Mouse (Mus musculus) stomach, embryonic 14.5 days (tissue): ENCODE measurements around the gene Cadps. TPM values are rescaled to one million over a fixed set of nuclear protein-coding genes. Genes with fewer than 3 reads are reported as not detected.

Experiments
- ATAC-seq: fragments of 200-750 bp; cut with Nextera tagmentation; 2 replicates; pipeline ENCODE4 v1.8.0; 2017; ENCODE audit warnings: low read depth, moderate TSS enrichment; ENCODE audit not compliant: insufficient number of reproducible peaks, insufficient read depth, low FRiP score
- H3K27ac ChIP-seq: fragments of 300-500 bp; sonication (generic); 2 replicates; pipeline ENCODE4 v1.5.1; 2014; ENCODE audit warnings: mild to moderate bottlenecking, low read length, moderate library complexity, mixed read lengths
- H3K27me3 ChIP-seq: fragments of 300-500 bp; sonication (generic); 2 replicates; pipeline ENCODE4 v1.6.1; 2014; ENCODE audit warnings: low read length, control low read depth, mixed read lengths; ENCODE audit not compliant: control insufficient read depth, insufficient read depth
- H3K36me3 ChIP-seq: fragments of 300-500 bp; sonication (generic); 2 replicates; pipeline ENCODE4 v1.6.1; 2014; ENCODE audit warnings: mild to moderate bottlenecking, control low read depth, low read length, moderate library complexity, mixed read lengths; ENCODE audit not compliant: control insufficient read depth, insufficient read depth
- H3K4me1 ChIP-seq: fragments of 300-500 bp; sonication (generic); 2 replicates; pipeline ENCODE4 v1.6.1; 2014; ENCODE audit warnings: low read length, control low read depth, mixed read lengths; ENCODE audit not compliant: control insufficient read depth, insufficient read depth
- H3K4me2 ChIP-seq: fragments of 300-500 bp; sonication (generic); replicated peaks from 2 replicates; pipeline ENCODE4 v1.6.1; 2014; ENCODE audit warnings: low read depth, low read length, control low read depth
- H3K4me3 ChIP-seq: fragments of 300-500 bp; sonication (generic); 2 replicates; pipeline ENCODE4 v1.5.1; 2014; ENCODE audit warnings: low read depth, low read length, control low read depth
- H3K9ac ChIP-seq: fragments of 300-500 bp; sonication (generic); replicated peaks from 2 replicates; pipeline ENCODE4 v1.6.1; 2014; ENCODE audit warnings: low read depth, mild to moderate bottlenecking, control low read depth, low read length, moderate library complexity, mixed read lengths
- H3K9me3 ChIP-seq: fragments of 300-500 bp; sonication (generic); 2 replicates; pipeline ENCODE4 v1.6.1; 2016; ENCODE audit warnings: low read depth, low read length, control low read depth; ENCODE audit not compliant: control insufficient read depth
- WGBS: fragments of 180-500 bp; shearing (Covaris S2); extraction: QIAGEN DNeasy Blood & Tissue Kit; methylation state at CpG from one replicate; pipeline ENCODE4 v1.1.7; 2014; 5-methylcytosine and 5-hydroxymethylcytosine counted together
- polyA plus RNA-seq: library from polyadenylated mRNA; unstranded; fragments of >200 nt; fragmentation: Nextera tagmentation; extraction: Ambion mirVana; gene quantifications from 2 replicates; pipeline ENCODE4 v1.2.1, GENCODE M21; 2014

The Cadps gene
- polyA plus RNA-seq, 1 experiment from 2014 or later, result 4.8 TPM

GRCm38 (mm10) chr14:12715906-12716659 lies 106.8 kb downstream of the Cadps start:
- 38% methylated on average over 2 of the region's 2 CpGs for WGBS
- Histone ChIP-seq H3K4me1 (no peaks in the 10 kb centered on the region), H3K4me3 (no peak overlapping the region), H3K27me3 (no peaks in the 10 kb centered on the region), H3K9me3 (no peaks in the 10 kb centered on the region), H3K36me3 (no peaks in the 10 kb centered on the region), H3K4me2 (no peak overlapping the region), H3K9ac (no peak overlapping the region), H3K27ac (no peak overlapping the region)
- ATAC-seq, result peak; percentile 75

GRCm38 (mm10) chr14:12707395-12707794 lies 115.5 kb downstream of the Cadps start:
- no peaks in the 10 kb centered on the region for H3K36me3 ChIP-seq
- no peak overlapping the region for H3K4me3 ChIP-seq
- no peaks in the 10 kb centered on the region for H3K4me1 ChIP-seq
- H3K4me2 ChIP-seq, result no peak overlapping the region
- no peak overlapping the region for H3K27ac ChIP-seq
- no peaks in the 10 kb centered on the region for H3K27me3 ChIP-seq
- no peaks in the 10 kb centered on the region for H3K9me3 ChIP-seq
- 83% methylated on average over 3 of the region's 3 CpGs for WGBS
- H3K9ac ChIP-seq, result no peak overlapping the region
- ATAC-seq, result no peak

GRCm38 (mm10) chr14:12704461-12704860 lies 118.4 kb downstream of the Cadps start:
- H3K27ac ChIP-seq, result no peak overlapping the region
- no peak for ATAC-seq
- no peak overlapping the region for H3K4me3 ChIP-seq
- WGBS, result 73% methylated on average over 2 of the region's 2 CpGs
- H3K36me3 ChIP-seq, result no peaks in the 10 kb centered on the region
- H3K4me2 ChIP-seq, result no peak overlapping the region
- H3K9me3 ChIP-seq, result no peaks in the 10 kb centered on the region
- no peaks in the 10 kb centered on the region for H3K4me1 ChIP-seq
- no peak overlapping the region for H3K9ac ChIP-seq
- H3K27me3 ChIP-seq, result no peaks in the 10 kb centered on the region

GRCm38 (mm10) chr14:12690201-12690600 lies 132.7 kb downstream of the Cadps start:
- WGBS, result 49% methylated on average over 1 of the region's 1 CpGs
- Histone ChIP-seq H3K9ac (no peak overlapping the region), H3K4me1 (no peaks in the 10 kb centered on the region), H3K9me3 (no peaks in the 10 kb centered on the region), H3K4me3 (no peak overlapping the region), H3K4me2 (no peak overlapping the region), H3K36me3 (no peaks in the 10 kb centered on the region), H3K27me3 (no peaks in the 10 kb centered on the region), H3K27ac (no peak overlapping the region)
- no peak for ATAC-seq

- no peak overlapping the region for H3K4me3 ChIP-seq
- WGBS, result 86% methylated on average over 3 of the region's 3 CpGs
- H3K4me2 ChIP-seq, result no peak overlapping the region
- no peaks in the 10 kb centered on the region for H3K9me3 ChIP-seq
- no peak for ATAC-seq
- H3K27ac ChIP-seq, result no peak overlapping the region
- H3K4me1 ChIP-seq, result peaks cover 3% of the 10 kb centered on the region; the same call in 1 of the 2 replicates
- H3K36me3 ChIP-seq, result no peaks in the 10 kb centered on the region
- no peaks in the 10 kb centered on the region for H3K27me3 ChIP-seq
- H3K9ac ChIP-seq, result no peak overlapping the region
These were observed 137.9 kb downstream of the Cadps start for GRCm38 (mm10) chr14:12685015-12685414.

GRCm38 (mm10) chr14:12680819-12681638 lies 141.8 kb downstream of the Cadps start:
- Histone ChIP-seq H3K4me2 (no peak overlapping the region), H3K36me3 (no peaks in the 10 kb centered on the region), H3K27ac (no peak overlapping the region), H3K9ac (no peak overlapping the region), H3K4me1 (peaks cover 3% of the 10 kb centered on the region; the same call in 1 of the 2 replicates), H3K4me3 (no peak overlapping the region), H3K9me3 (no peaks in the 10 kb centered on the region), H3K27me3 (no peaks in the 10 kb centered on the region)
- WGBS, result 45% methylated on average over 3 of the region's 3 CpGs
- no peak for ATAC-seq

- Histone ChIP-seq H3K36me3 (no peaks in the 10 kb centered on the region), H3K4me2 (no peak overlapping the region), H3K27me3 (no peaks in the 10 kb centered on the region), H3K4me3 (no peak overlapping the region), H3K9ac (no peak overlapping the region), H3K27ac (no peak overlapping the region), H3K9me3 (no peaks in the 10 kb centered on the region), H3K4me1 (no peaks in the 10 kb centered on the region)
- ATAC-seq, result no peak
- WGBS, result 69% methylated on average over 2 of the region's 2 CpGs
These were observed 161.4 kb downstream of the Cadps start for GRCm38 (mm10) chr14:12661430-12661829.

- H3K27me3 ChIP-seq, result no peaks in the 10 kb centered on the region
- H3K9me3 ChIP-seq, result no peaks in the 10 kb centered on the region
- no peaks in the 10 kb centered on the region for H3K36me3 ChIP-seq
- no peak overlapping the region for H3K4me3 ChIP-seq
- no peak overlapping the region for H3K27ac ChIP-seq
- H3K4me1 ChIP-seq, result no peaks in the 10 kb centered on the region
- WGBS, result 73% methylated on average over 4 of the region's 4 CpGs
- H3K9ac ChIP-seq, result no peak overlapping the region
- ATAC-seq, result no peak
- no peak overlapping the region for H3K4me2 ChIP-seq
These were observed 165.5 kb downstream of the Cadps start for GRCm38 (mm10) chr14:12657351-12657750.
